Mouse (Mus musculus) WW6 (cell line): ENCODE data around the gene Mgea5.
"Not testable (repeated sequence)": the region's sequence is repeated elsewhere in the genome, so short reads cannot be mapped to it uniquely, and the experiment has no call there.

Experiments used
- DNase-seq: peaks from one replicate; pipeline ENCODE4 v3.0.0-alpha.2; 2013; ENCODE audit warnings: low read depth, low spot score

The Mgea5 gene

GRCm38 (mm10) chr19:45783181-45783932 lies at the start of gene Mgea5:
Gene Mgea5 (minus strand): TSS chr19:45783837.
- peak; percentile 98 for DNase-seq

DNA sequence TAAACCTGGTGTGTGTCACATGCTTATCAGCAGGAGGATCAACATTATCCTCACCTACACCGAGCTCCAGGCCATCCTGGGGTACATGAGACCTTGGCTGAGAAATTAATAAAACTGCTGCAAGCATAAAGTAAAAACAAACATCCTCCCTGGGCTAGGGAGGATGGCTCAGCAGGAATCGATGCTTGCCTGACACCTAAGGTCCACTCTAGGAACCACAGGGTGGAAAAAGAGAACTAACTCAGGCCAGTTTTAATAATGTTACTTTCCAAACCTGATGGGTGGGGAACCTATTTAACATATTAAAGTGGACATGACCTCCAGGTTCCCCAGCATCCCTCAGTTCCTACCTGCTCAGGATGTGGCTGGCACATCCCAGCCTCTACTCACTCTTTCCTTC lies 47.0 kb upstream of the Mgea5 start:
- no peak for DNase-seq

DNA sequence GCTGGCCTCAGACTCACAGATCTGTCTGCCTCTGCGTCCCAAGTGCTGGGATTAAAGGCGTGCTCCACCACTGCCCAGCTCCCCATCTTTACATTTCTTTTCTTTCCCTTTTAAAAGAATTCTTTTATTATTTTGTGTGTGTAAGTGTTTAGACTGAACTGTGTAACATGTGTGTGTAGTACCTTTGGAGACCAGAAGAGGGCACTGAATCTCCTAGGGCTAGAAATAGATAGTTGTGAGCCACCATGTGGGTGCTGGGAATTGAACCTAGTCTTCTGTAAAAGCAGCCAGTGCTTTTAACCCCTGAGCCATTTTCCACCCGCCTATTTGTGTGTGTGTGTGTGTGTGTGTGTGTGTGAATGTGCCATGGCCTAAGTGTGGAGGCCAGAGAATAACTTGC lies 44.1 kb upstream of the Mgea5 start:
- no peak for DNase-seq

- no peak for DNase-seq
Observed at GRCm38 (mm10) chr19:45827125-45827524, 43.5 kb upstream of the Mgea5 start.

DNA sequence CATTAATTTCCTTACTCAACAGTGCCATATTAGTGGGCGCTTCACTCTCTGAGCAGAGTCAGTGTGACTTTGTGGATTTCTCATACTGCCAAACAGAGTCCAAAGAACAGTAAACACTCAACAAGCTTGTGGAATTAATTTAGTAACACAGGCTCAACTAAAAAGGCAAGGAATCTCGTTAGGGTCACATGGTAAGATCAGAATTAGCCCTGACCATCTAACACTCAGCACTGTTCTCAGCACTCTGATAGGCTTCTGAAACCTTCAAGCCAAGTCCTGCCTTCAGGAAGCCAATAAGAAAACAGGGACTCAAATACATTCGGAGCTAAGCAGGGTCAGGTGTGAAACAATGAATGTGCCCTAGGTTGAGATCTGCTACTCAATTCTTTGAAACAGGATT lies 42.5 kb upstream of the Mgea5 start:
- no peak for DNase-seq

GRCm38 (mm10) chr19:45821832-45822231 lies 38.2 kb upstream of the Mgea5 start:
- DNase-seq: no peak

- no peak for DNase-seq
Observed at GRCm38 (mm10) chr19:45817816-45818490, 34.3 kb upstream of the Mgea5 start.

GRCm38 (mm10) chr19:45816727-45817126 lies 33.1 kb upstream of the Mgea5 start:
- DNase-seq: no peak

DNA sequence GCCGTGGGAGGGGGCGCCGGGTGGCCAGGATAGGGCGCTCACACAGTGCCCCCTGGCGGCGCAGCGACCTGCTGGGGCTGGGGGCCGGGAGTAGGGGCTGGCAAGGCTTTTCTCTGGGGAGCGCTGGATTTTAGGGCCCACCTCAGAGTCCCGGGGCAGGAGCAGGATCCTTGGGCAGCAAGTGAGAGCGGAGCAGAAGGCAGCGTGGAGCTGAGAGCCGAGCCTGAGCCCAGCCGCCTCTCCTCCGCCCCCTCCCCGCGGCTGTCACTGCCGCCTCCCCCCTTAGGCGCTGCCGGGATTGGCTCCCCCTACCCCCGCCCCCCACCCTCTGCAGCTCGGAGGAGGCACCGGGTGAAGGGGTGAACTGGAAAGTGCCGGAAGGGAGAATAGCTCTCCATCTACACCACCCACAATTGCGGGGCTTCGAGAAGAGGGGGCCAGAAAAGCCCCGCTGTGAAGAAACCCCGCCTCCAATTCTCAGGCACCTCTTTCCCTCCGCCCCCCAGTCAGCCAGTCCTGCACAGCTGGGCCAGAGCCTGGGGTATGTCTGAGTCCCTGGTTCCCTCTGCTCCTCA lies 32.3 kb upstream of the Mgea5 start, which contains the start of gene Kcnip2:
Kcnip2 (minus strand) TSS at position 231 of the 575 bp plus-strand sequence.
- no peak for DNase-seq

DNA sequence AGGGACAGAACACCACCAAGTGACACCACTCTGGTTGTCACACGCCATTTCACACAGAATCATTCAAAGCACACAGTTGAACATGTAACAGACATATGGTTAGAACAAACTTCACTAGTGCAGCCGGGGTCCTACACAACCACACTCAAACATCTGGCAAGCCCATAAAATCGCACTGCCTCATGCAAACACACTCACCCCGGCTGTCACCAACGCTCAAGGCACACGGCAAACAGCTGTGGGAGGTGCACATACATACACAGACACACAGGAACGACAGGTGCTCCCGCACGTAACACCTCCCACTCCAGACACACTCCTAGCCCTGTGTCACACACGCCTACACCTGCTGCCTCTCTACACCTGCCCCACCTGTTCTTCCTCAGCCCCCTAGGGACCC lies 31.5 kb upstream of the Mgea5 start:
- DNase-seq: no peak

- DNase-seq: no peak
Observed at GRCm38 (mm10) chr19:45813801-45814200, 30.2 kb upstream of the Mgea5 start.

DNA sequence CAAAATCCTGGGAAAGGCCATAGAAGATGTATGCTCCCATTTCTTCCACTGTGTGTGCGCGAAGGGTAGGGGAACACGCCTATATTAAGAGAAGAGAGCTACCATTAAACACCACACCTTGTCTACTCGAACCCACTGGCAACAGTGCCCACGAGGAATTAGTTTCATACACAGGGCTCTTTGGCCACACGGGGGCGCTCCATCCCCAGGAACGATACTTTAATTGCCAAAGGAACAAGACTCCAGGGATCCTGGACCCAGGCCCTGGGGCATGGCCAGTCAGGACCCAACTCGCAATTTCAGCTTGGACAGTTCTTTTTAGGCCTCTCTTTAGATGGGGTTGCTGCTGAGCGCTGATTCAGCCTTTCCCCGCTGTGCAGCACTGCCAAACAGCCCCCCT lies 29.6 kb upstream of the Mgea5 start:
- DNase-seq: peak; percentile 65

DNA sequence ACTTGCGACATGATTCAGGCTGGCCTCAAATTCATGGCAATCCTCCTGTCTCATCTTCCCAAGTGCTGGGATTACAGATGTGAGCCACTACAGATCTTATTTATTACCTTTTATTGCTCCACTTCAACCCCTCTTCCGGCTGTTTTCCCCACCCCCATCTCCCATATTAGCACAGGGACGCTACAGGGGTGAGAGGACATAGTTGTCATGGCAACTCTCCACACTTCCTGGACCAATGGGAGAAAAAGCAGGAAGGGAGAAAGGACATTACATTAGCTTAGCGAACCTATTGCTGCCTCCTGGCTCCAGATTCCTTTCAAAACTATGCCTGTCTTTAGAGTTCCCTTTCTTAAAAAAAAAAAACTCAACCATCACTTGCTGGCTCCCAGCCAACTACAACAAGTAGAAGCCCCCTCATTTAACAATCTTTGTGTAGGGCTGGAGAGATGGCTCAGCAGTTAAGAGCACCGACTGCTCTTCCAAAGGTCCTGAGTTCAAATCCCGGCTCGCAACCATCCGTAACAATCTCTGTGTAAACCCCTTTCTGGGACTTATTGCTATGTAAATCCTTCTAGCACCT lies 29.1 kb upstream of the Mgea5 start:
- no peak for DNase-seq

GRCm38 (mm10) chr19:45812115-45812514 lies 28.5 kb upstream of the Mgea5 start:
- peak; percentile 61 for DNase-seq

DNA sequence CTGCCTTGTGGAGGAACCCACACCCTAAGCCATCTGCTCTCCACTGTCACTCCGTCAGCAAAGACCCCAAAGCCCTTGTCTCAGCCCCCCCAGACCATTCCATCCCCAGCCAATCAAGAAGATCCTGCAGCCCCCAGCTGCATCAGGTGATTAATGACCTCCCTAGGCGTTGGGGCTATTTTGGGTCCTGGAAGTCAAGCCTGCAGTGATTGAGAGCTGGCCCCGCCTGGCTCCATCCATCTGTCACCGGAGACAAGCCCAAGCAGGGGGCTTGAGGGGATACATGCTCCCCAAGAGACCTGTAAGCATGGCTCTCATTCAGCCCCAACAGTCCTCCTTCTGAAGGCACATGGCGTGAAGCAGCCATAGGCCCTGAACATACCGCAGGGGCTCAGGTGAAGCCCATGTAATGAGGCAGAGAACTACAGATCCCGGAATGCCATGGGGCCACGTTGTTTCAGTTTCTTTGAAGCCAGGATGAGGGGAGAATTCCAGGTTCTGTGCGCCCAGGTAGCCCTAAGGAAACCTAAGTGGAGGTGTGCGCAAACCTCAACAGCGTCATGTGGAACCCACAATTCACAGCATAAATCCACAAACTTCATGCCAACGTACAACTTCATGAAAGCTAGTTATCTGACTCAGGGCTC lies 27.5 kb upstream of the Mgea5 start:
- DNase-seq: no peak

DNA sequence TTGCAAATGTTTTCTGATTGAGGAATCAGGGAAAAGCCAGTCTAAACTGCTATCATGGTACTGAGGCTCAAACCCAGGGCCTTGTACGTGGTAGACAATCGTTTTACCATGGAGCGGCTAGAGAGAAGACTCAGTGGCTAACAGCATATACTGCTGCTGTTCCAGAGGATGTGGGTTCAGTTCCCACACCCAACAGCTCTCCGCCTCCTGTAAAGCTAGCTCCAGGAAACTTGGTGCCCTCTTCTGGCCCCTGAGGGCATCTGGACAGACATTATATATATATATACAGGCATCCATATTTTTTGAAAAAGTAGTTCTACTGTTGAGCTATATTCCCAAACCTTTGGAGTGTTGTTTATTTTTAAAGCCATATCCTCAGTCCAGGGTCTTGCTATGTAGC lies 24.1 kb upstream of the Mgea5 start:
- DNase-seq: no peak

DNA sequence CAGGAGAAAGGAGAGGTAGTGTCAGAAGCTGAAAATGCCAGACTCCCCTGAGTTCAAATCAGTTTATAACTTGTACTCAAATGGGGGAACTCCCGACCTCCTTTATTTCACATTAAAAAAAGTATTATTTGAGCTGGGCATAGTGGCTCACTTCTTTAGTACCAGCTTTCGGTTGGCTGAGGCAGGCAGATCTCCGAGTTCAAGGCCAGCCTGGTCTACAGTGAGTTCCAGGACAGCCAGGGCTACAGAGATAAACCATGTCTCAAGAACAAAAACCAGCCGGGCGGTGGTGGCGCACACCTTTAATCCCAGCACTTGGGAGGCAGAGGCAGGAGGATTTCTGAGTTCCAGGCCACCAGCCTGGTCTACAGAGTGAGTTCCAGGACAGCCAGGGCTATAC lies 22.2 kb upstream of the Mgea5 start:
- not testable (repeated sequence) for DNase-seq

DNA sequence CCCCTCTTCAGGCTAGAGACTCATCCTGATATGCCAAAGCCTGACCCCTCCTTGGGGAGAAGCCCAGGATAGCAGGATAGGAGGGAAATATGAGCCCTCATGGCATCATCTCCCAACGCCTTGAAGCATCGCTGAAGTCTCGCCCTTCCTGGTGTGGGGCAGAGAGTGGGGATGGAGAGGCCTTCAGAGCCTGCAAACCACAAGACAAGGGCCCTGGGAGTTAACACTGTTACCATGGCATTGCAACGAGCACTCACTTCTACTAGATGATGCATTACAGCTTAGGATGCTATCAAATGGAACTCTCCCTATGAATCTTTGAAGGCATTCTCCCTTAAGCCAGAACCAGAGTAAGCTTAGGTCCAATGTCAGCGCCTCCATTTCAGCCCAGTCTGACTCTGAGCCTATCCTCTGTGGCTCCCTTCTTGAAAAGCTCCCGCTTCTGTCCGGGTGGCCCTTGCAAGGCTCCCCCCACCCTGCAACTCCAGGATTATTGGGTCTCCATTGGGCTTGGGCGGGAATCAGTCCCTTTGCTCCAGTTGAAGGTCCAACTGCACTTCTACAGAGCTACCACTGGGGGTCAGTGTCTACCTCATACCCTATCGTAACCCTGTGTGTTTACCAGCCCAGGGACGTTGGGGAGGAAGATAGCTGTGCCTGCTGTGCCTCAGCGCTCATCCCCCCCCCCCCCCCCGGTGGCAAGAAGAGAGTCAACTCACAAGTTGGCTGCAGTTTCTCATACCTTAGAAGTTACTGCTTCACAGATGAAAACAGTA lies 21.1 kb upstream of the Mgea5 start:
- DNase-seq: no peak

- DNase-seq: no peak
Observed at GRCm38 (mm10) chr19:45803408-45803807, 19.8 kb upstream of the Mgea5 start.

DNA sequence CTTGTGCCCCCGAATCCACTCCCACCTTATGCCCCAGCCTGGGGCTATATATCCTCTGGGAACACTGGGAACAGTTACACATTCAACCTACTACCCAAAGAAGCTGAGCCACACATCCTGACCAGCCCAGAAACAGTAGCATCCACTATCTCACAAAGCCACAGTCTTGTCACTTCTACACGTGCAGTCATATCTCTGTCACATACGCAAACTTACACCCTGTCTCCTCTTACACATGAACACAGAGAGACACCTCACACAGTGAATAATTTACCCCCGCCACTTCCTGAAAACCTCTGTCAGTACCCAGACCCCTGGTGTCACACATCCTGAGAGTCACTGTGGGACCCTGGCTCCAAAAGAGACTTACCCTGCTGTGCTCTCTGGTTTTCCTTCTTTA lies 19.1 kb upstream of the Mgea5 start:
- no peak for DNase-seq

DNA sequence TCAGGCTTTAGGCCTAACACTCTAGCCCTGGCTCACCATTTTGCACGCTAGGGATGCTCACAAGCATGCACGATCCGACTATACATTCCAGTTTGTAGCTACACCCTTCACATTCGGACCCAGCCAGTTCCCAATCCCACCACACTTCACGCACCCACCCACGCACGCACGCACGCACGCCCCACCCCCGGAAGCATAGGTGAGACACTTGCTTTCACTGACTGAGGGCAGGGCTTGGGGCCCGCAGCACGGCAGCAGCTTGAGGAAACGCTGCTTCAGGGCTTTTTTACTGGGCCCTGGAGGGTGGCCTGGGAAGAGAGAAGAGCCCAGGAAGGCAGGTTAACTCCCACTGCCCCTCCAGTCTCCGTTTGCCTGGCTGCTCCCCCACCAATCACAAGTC lies 13.2 kb upstream of the Mgea5 start:
- DNase-seq: no peak
